Mouse (Mus musculus) lung, postnatal 4 days (tissue): Measurements from ENCODE around the gene Abcf1.
"Not testable (repeated sequence)": the region's sequence is repeated elsewhere in the genome, so short reads cannot be mapped to it uniquely, and the experiment has no call there.

Source experiments
- DNase-seq, 2 experiments: peaks; one replicate each; pipeline ENCODE4 v3.0.0; 2021

Abcf1 gene

DNA sequence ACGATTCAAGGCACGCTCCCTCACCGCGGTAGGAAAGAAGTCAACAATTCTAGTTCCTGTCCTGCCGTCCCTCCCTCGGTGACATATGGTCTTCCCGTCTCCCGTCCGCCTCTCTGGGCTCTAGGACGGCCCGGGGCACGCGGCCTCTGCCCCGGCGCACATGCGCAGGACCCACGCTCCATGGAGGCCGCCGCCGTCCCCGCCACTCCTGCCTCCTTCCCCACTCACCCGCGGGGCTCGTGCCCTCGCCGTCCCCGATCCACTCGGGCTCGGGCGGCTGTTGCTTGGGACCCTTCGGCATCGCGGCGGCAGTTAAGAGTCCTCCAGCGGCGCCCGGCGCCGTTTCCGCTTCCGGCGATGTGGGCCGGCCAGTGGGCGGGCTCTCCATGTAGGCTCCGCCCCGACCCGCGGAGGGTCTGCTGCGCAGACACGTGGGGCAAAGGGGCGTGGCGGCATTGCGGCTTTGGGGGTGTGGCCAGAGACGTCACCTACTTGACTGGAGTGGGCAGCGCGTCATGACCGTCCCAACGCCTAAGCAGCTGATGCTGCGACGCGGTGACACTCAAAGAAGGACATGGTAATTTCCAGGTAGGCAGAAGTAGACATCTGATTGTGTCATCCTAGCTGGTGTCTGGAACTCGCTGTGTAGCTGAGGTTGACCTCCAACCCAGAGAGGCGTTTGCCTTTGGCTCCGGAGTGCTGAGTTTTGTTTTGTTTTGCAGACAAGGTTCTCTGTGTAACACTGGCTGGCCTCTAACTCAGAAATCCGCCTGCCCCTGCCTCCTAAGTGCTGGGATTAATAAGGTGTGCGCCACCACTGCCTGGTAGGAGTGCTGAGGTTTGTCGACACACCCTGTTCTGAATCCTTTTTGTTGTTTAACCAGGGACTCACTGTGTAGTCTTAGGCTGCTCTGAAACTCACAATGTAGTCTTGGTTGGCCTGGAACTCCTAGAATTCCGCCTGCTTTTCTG lies at the start of gene Abcf1:
TSS of gene Abcf1 (minus strand) at position 344 of the 972 bp plus-strand sequence.
- peak; percentile 98 to 100 for DNase-seq

DNA sequence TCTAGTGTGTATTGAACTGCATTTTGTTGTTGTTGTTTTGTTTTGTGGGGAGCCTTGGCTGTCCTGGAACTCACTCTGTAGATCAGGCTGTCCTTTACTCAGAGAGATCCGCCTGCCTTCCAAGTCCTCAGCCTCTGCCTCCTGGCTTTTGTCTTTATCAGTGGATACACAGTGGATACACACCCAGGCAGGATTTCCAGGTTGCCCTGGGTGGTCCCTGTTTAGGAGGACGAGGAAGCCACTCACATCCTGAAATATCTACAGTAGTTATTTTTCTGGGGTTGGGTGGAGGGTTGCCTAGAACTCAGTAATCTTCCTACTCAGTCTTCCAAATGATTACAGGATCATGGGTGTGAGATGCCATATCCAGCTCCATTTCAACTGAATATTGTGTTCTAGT lies 49.4 kb upstream of the Abcf1 start:
- DNase-seq = peak; percentile 25 to 48

DNA sequence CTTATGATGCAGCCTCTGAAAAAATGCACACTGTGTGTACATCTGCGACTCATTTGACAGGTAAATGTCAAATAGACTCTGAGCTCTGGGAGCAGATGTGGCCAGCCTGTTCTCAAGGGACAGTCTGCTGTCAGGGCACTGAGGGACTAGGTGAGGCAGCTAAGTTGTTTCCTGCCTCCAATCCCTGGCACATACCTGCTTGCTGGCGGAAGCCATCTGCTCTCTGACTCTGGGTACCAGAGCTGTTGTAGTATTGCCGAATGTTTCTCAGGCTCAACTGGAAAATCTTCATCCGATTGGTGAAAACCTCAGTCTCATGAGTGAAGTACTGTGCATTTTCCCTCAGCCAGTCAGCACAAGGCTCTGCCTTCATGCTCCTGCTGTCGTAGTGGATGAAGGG lies 47.5 kb upstream of the Abcf1 start:
- DNase-seq = no peak

DNA sequence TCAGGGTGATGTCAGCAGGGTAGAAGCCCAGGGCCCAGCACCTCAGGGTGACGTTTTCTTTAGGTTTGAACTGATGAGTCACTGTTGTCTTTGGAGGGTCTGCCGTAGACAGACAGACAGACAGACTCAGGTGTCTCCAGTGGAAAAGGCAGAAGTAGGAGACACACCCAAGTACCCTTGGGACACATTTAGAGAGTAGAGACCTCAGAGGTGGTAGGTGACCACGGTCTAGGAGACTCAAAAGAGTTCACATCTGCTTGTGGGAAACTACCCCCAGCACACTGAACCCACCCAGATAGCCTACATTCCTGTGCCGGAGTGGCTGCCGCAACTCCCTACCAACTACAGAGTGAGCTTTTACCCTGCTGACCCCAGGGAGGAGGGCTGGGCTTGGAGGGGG lies 45.4 kb upstream of the Abcf1 start:
- no peak for DNase-seq

DNA sequence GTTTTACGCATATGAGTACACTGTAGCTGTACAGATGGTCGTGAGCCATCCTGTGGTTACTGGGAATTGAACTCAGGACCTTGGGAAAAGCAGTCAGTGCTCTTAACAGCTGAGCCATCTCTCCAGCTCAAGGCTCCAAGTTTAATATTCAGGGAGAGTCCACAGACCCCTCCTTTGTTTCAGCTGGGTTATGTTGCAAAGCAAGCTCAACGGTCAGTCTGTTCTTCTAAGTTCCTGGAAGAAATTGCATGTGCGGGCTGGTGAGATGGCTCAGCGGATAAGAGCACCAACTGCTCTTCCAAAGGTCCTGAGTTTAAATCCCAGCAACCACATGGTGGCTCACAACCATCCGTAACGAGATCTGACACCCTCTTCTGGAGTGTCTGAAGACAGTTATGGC lies 34.8 kb upstream of the Abcf1 start:
- not testable (repeated sequence) for DNase-seq

DNA sequence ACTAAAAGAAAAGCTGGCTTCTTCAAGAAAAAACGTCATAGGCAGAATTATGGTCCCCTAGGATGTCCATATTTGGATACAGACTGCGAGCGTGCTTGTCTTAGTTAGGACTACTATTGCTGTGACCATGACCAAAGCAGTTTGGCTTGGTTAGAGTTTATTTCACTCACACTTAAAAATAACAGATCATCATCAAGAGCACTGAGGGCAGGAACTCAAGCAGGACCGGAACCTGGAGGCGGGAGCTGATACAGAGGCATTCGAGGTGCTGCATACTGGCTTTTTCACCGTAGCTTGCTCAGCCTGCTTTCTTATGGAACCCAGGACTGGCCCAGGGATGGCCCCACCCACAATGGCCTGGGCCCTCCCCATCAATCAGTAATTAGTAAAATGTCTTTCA lies 33.8 kb upstream of the Abcf1 start:
- no peak for DNase-seq

DNA sequence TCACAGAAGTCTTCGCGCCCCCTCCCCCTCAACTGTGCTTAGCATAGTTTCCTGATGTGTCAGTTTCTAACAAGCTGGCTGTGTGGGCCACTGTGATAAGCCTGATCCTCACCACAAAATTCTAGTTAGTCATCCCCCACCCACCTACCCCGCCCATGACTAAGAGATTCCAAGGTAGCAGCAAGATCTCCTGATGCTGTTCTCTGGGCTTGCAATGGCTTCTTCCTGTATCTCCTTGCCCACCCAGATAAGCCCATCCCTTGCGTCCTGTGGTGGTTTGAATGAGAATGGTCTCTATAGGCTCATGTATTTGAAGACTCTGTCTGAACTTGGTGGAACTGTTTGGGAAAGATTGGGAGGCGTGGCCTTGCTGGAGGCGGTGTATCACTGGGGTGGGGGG lies 32.4 kb upstream of the Abcf1 start:
- no peak for DNase-seq

DNA sequence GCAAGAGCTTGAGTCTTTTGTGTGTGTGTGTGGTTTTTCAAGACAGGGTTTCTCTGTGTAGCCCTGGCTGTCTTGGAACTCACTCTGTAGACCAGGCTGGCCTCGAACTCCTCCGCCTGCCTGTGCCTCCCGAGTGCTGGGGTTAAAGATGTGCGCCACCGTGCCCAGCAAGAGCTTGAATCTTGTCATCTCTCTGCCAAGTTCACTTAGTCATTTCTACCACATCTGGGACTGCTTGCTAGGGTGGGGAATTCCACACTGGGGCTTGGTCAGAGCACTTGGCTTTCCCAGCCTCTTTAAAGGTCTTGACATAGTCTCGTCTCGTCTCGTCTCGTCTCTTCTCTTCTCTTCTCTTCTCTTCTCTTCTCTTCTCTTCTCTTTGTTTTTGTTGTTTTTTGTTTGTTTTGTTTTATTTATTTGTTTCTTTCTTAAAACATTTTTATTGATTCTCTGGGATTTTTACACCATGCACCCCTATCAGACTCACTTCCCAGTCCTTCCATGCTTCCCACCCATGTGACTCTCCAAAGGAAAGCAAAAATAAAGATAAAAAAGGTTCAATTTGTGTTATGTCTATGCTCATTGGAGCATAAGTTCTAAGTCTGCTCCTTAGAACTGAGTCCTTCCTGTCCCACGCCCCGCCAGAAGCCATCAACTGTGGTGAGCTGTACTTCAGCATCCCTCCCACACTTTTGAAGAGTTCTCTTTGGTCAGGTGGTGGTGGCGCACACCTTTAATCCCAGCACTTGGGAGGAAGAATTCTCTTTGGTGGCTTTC lies 31.7 kb upstream of the Abcf1 start:
- DNase-seq = no peak

DNA sequence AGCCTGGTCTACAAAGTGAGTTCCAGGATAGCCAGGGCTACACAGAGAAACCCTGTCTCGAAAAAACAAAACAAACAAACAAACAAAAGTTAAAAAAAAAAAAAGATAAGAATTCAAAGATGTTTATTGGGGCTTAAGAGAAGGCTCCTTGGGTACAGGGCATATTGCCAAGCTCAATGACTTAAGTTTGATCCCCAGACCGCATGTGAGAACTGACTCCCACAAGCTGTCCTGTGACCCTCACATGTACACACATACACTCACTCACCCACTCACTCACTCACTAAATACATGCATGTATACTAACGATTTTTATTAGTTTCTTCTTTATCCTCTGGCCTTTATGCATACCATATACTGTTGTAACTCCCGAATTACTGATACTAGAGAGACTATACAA lies 30.8 kb upstream of the Abcf1 start:
- DNase-seq = no peak

DNA sequence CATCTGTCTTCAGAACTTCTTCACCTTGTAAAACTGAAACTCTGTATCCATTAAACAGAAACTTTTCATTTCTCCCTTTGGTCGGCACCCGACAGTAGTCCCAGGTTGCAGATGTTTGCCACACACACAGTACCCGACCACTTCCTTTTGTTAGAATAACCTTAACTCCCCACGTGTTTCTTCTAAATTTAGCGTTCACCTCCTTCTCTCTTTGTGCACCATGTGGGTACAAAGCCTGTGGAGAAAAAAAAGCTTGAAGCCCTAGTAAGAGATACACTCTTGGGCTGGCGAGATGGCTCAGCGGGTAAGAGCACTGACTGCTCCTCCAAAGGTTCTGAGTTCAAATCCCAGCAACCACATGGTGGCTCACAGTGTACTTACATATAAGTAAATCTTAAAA lies 29.8 kb upstream of the Abcf1 start:
- no peak for DNase-seq

DNA sequence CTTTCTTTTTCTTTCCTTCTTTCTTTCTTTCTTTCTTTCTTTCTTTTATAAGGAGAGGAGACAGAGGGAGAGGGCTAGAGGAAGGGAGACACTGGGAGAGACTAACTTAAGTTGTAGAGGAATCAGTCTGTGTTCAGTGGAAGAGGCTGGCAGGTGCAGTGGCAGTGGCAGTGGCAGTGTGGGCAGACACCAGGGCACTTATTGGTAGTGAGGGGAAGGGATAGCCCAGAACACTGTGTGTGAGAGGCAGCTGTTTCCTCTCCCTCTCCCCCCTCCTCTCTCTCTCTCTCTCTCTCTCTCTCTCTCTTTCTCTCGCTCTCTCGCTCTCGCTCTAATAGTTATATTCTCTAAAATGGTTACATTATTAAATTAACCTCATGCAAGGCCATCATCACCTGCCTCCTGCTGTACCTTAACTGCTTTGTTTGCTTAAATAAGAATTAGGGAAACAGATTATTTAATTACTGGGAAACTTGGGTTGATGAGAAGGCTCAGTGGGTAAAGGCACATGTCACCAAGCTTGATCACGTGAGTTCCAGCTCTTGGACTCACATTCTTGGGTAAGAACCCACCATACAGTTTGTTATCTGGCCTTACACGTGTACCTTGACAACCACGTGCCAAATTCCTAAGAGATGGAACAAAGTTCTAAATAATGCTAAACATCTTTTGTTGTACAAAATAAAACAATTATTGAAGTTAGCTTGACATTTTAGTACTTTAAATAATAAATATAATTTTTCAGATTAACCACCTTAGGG lies 29.2 kb upstream of the Abcf1 start:
- no peak for DNase-seq

DNA sequence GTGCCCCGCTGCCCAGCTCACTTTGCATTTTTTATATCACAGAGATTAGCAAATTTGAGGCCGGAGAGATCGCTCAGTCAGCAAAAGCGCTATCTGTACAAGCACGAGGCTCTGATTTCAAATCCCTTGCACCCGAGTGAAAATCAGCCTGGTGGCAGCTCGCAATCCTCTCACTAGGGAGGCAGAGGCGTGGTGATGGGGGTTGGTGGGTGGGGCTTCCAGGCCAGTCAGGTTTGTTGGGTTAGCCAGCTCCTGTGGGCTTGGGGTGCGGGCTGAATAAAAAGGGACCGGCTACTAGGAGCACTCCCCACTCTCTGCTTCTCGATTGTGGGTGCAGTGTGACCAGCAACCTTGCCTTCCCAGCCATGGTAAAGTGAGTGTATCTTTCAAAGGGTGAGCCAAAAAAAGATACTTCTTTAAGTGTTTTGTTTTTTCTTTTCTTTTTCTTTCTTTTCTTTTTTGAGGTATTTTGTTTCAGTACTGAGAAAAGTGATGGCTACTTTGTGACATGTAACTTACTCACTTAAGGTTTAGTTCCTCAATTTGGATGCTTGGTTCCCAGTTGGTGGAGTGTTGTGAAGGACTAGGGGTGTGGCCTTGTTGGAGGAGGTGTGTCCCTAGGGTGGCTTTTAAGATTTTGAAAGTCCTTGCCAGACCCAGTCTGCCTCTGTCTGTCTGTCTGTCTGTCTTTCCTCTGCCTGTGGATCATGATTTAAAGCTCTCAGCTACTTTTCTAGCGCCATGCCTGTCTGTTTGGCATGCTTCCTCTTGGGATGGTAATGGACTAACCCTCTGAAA lies 28.4 kb upstream of the Abcf1 start:
- DNase-seq = peak in 1 of 2 experiments; percentile 46

DNA sequence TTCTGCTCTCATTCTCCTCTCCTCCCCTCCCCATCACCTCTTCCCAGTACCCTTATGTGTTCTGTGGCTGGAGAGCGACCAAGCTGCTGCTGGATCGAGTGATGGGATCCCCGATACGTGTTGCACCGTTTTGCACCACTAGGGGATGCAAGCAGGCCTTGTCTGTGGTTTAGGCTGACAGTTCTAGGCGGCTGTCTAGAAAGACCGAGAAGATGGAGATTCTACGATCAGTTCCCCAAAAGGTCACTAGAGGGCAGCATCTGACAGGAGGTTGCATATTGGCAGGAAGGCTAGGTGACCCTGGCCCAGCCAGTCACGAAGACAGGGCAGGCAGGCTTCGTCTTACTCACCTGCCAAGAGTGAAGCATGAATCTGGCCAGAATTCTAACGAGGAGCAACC lies 27.4 kb upstream of the Abcf1 start:
- peak; percentile 90 to 98 for DNase-seq

DNA sequence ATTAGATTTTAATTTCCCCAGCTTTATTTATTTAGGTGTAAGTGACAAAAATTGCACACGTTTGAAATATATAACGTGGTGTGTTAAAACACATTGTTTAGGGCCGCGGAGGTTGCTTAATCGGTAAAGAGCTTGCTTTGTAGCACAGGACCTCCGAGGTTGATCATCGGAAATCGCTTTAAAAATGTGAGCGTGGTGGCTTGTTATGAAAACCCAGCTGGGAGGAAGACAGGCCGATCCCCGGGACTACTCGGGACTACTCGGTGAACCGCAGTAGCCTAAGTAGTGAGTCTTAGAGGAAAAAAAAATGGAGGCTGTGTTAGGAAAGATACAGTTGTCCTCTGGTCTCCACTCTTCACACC lies 25.3 kb upstream of the Abcf1 start:
- no peak for DNase-seq

DNA sequence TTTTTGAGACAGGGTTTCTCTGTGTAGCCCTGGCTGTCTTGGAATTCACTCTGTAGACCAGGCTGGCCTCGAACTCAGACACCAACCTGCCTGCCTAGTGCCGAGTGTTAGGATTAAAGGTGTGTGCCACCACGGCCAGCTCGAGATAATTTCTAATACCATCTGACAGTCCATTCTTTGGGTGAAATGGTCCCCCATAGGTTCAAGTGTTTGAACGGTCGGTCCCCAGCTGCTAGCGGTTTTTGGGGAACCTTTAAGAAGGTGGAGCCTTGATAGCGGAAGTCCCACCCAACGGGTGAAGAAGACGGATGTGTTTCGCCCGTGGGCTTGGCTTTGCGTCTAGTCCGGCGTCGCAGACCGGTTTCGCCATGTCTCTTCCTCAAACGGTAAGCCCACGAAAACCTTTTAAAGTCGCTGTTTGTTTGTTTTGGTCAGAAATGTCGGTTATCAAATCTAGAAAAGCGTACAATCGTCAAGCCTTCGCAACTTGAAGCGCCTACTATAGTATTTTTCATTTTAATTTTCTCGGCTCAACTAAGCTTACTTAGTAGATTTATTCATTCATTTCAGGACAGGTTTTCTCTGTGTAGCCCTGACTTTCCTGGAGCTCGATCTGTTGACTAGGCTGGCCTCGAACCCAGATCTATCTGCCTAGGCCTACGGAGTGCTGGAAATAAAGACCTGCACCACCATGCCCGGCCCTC lies 24.8 kb upstream of the Abcf1 start:
- peak; percentile 84 to 86 for DNase-seq

DNA sequence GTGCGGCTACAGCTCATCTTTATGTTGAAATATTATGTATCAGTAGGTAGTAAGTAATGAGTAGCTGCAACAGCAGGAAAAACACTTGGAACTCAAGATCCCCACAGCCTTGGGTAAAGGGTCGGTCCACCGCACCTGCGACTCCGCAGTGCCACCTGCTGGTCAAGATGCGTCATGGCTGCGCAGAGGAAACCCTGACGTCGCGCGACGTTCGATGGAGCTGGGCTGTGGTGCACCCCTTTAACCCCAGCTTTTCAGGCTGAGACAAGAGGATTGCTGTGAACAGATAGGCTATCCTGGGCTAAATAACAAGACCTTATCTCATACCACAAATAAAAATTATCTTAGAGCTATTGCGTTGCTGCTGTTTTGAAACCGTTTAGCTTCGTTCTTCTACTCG lies 24.1 kb upstream of the Abcf1 start:
- DNase-seq = peak; percentile 82 to 88

DNA sequence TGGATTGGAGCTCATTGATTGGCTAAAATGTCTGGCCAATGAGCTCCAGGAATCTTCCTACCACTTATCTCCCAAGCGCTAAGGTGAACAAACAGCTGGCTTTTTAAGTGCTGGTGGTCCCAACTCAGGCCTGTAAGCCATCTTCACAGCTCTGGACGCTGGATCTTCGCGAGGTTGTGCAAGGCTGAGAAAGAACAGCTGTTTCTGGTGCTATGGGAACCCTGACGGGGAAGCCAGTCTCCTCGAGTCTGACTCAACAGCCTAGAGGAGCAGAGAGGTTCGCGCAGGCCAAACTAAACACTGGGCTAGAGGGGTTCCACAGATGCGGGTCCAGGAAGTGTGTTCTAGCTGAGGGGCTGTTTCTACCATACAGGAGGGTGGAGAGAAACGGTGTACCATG lies 22.2 kb upstream of the Abcf1 start:
- DNase-seq = peak; percentile 33 to 66

DNA sequence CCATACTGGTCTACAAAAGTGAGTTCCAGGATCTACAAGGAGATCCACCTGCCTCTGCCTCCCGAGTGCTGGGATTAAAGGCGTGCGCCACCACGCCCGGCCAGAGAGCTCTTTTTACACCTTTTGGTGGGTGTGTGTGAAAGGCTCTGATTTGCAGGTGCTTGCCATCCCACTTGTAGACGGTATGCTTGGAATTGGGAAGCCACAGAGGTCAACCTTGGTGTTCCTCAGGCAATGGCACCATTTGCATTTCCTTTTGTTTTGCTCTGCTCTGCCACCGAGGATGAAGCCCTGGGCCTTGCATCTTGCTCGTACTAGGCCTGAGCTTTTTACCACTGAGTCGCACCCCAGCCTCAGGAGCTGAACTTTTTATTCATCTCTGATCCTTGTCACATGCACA lies 12.2 kb upstream of the Abcf1 start:
- DNase-seq = no peak

DNA sequence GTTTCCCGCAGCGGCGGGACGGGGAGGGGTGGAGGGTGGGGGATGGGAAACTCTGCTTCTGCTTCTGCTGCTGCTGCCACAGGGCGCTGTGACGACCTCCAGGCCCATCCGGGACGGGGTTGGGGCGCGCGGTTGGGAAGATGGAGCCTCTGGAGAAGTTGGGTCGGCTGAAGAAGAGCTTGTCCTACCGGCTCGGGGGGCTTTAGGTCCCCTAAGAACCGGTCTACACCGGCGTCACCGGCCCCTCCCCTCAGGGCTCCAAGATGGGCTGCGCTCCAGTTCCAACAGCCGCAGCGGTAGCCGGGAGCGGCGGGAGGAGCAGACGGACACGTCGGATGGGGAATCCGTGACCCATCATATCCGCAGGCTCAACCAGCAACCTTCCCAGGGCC lies 10.8 kb upstream of the Abcf1 start:
- DNase-seq = peak; percentile 61 to 71

DNA sequence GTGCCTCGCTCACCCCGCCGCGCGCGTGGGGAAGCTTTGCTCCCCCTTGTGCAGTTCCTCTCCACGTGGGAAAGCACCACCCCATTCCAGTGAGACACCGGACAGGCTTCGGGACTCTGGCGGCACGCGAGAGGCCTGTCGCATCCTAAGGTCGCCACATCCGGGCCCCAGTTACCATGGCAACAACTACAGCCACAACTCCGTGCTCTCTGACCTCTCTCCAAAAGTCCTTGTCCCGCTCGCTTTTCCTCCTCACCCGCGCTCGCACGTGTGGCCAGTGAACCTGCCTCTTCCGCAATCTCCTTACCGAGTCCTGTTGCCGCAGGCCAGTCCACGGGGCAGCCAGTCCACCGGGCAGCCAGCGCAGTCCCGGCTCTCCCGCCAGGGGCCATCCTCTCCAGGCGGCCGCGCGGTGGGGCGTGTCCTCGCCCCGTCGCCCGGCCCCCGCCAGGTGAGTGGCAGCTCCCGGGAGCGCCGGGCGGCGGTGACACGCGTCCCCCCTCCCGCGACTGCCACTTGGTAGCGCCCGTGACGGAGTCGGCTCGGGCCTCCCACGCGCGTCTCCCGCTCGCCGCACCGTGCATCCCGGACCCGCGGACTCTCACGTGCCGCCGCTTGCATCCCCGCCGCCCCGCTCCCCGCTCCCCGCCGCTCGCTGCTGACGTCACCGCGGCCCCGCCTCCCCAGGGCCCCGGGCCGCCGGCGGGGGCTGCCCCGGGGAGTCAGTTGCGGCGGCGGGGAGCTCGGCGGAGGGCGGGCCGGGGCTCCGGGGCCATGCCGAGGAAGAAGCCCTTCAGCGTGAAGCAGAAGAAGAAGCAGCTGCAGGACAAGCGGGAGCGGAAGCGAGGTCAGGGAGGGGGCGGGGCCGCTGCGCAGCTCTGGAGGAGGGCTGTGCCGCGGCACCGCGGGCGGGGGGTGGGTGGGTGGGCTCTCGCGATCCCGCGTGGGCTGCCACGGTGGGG lies 10.1 kb upstream of the Abcf1 start, which contains the start of the genes Gnl1 and Prr3:
TSS of gene Gnl1 (plus strand) at position 451 of the 962 bp plus-strand sequence.
TSS of gene Prr3 (minus strand) at position 836 of the 962 bp plus-strand sequence.
- peak; percentile 93 for DNase-seq
